Mouse (Mus musculus) spleen, adult 2 months (tissue): ENCODE results near the gene Rapgef3. TPM values are rescaled to one million over a fixed set of nuclear protein-coding genes. Genes with fewer than 3 reads are reported as not detected.
A peak's percentile ranks its signal among the peaks of the same experiment; 100 is the strongest.

ENCODE experiments used
- DNase-seq, 2 experiments: peaks; one replicate each; pipeline versions ENCODE4 v3.0.0 to v3.0.0-alpha.2; 2012 to 2021; ENCODE audit warnings: low spot score in 2 of 2, low read depth in 1 of 2
- H3K27ac ChIP-seq: fragments of 200-500 bp; 2 replicates; pipeline ENCODE4 v1.5.1; 2012; ENCODE audit warnings: low read length, inconsistent platforms; ENCODE audit not compliant: insufficient read depth
- H3K27me3 ChIP-seq: fragments of 200-500 bp; 2 replicates; pipeline ENCODE4 v1.6.1; 2012; ENCODE audit warnings: mild to moderate bottlenecking, moderate library complexity, low read length, inconsistent platforms; ENCODE audit not compliant: control insufficient read depth, insufficient read depth
- H3K36me3 ChIP-seq: fragments of 200-500 bp; 2 replicates; pipeline ENCODE4 v1.6.1; 2012; ENCODE audit warnings: mild to moderate bottlenecking, low read length, inconsistent platforms; ENCODE audit not compliant: control insufficient read depth, insufficient read depth
- H3K4me1 ChIP-seq: fragments of 200-500 bp; 2 replicates; pipeline ENCODE4 v1.6.1; 2011; ENCODE audit warnings: inconsistent platforms; ENCODE audit not compliant: control insufficient read depth, insufficient read depth, insufficient read length
- H3K4me3 ChIP-seq: fragments of 200-500 bp; 2 replicates; pipeline ENCODE4 v1.5.1; 2011; ENCODE audit warnings: mild to moderate bottlenecking, inconsistent platforms; ENCODE audit not compliant: insufficient read depth, insufficient read length; ENCODE audit errors: extremely low read depth
- CTCF ChIP-seq: fragments of 200-500 bp; IDR thresholded peaks from 2 replicates; pipeline ENCODE4 v1.5.1; 2011; ENCODE audit warnings: mild to moderate bottlenecking, inconsistent platforms; ENCODE audit not compliant: insufficient read depth, insufficient read length, insufficient replicate concordance; ENCODE audit errors: extremely low read depth
- POLR2A ChIP-seq: fragments of 200-500 bp; IDR thresholded peaks from 2 replicates; pipeline ENCODE4 v1.6.1; 2011; ENCODE audit warnings: low read depth, low read length, inconsistent platforms
- WGBS: fragments of 180-500 bp; shearing (Covaris S2); methylation state at CpG from one replicate; pipeline ENCODE4 v1.1.7; 2018; 5-methylcytosine and 5-hydroxymethylcytosine counted together
- polyA plus RNA-seq: library from polyadenylated mRNA; depleted of rRNA; stranded (reverse); fragments of >200 nt; gene quantifications from 2 replicates; pipeline ENCODE4 v1.2.3, GENCODE M21; 2012

Gene Rapgef3
- polyA plus RNA-seq, 1 experiment: 28.8 TPM

GRCm38 (mm10) chr15:97794268-97794667, 26.5 kb upstream of the Rapgef3 start:
- TF ChIP-seq POLR2A: no peak
- TF ChIP-seq CTCF: no peak
- no peaks in the 10 kb centered on the region for H3K4me1 ChIP-seq
- no peak overlapping the region for H3K27ac ChIP-seq
- H3K4me3 ChIP-seq: no peak overlapping the region
- peaks cover 41% of the 10 kb centered on the region for H3K36me3 ChIP-seq
- WGBS: 79% methylated on average over 5 of the region's 5 CpGs
- DNase-seq: no peak
- no peaks in the 10 kb centered on the region for H3K27me3 ChIP-seq

GRCm38 (mm10) chr15:97793386-97794153, 25.8 kb upstream of the Rapgef3 start:
- Histone ChIP-seq H3K36me3 (peaks cover 39% of the 10 kb centered on the region), H3K27ac (no peak overlapping the region), H3K4me1 (no peaks in the 10 kb centered on the region; the same call in 1 of the 2 replicates), H3K27me3 (no peaks in the 10 kb centered on the region), H3K4me3 (no peak overlapping the region)
- DNase-seq: no peak
- WGBS: 93% methylated on average over 18 of the region's 18 CpGs
- TF ChIP-seq CTCF (no peak), POLR2A (no peak)

GRCm38 (mm10) chr15:97791126-97791700, 23.4 kb upstream of the Rapgef3 start:
- no peaks in the 10 kb centered on the region for H3K27me3 ChIP-seq
- peaks cover 3% of the 10 kb centered on the region; the same call in 1 of the 2 replicates for H3K4me1 ChIP-seq
- no peak for DNase-seq
- H3K4me3 ChIP-seq: no peak overlapping the region
- TF ChIP-seq CTCF (no peak), POLR2A (no peak)
- no peak overlapping the region for H3K27ac ChIP-seq
- 93% methylated on average over 11 of the region's 11 CpGs for WGBS
- peaks cover 22% of the 10 kb centered on the region for H3K36me3 ChIP-seq

- H3K27ac ChIP-seq: no peak overlapping the region
- TF ChIP-seq POLR2A (no peak), CTCF (peak; percentile 85)
- H3K36me3 ChIP-seq: peaks cover 14% of the 10 kb centered on the region
- H3K4me1 ChIP-seq: peaks cover 4% of the 10 kb centered on the region; the same call in 1 of the 2 replicates
- H3K27me3 ChIP-seq: no peaks in the 10 kb centered on the region
- DNase-seq: peak in 1 of 2 experiments; percentile 38
- no peak overlapping the region for H3K4me3 ChIP-seq
- 63% methylated on average over 20 of the region's 20 CpGs for WGBS
Observed at GRCm38 (mm10) chr15:97789761-97790505, 22.2 kb upstream of the Rapgef3 start.

- H3K4me3 ChIP-seq: no peak overlapping the region
- TF ChIP-seq CTCF (no peak), POLR2A (no peak)
- H3K36me3 ChIP-seq: peaks cover 10% of the 10 kb centered on the region
- no peak for DNase-seq
- no peaks in the 10 kb centered on the region for H3K27me3 ChIP-seq
- WGBS: 59% methylated on average over 6 of the region's 6 CpGs
- peak overlapping the region; percentile 39 for H3K27ac ChIP-seq
- H3K4me1 ChIP-seq: peaks cover 6% of the 10 kb centered on the region; the same call in 1 of the 2 replicates
Observed at GRCm38 (mm10) chr15:97788821-97789220, 21.0 kb upstream of the Rapgef3 start.

GRCm38 (mm10) chr15:97787799-97788667, 20.3 kb upstream of the Rapgef3 start:
- H3K4me3 ChIP-seq: no peak overlapping the region
- TF ChIP-seq CTCF (no peak), POLR2A (no peak)
- peaks cover 6% of the 10 kb centered on the region; the same call in 1 of the 2 replicates for H3K4me1 ChIP-seq
- H3K36me3 ChIP-seq: peaks cover 6% of the 10 kb centered on the region
- H3K27me3 ChIP-seq: no peaks in the 10 kb centered on the region
- peak overlapping the region; percentile 39; the same call in 1 of the 2 replicates for H3K27ac ChIP-seq
- WGBS: 61% methylated on average over 19 of the region's 19 CpGs
- no peak for DNase-seq
